Mouse (Mus musculus) thymus, postnatal 10 days (tissue): Measurements from ENCODE around the gene Eed.
A peak's percentile ranks its signal among the peaks of the same experiment; 100 is the strongest.

ENCODE experiments used
- DNase-seq, 2 experiments: peaks; one replicate each; pipeline ENCODE4 v3.0.0; 2021; ENCODE audit warnings: low spot score in 2 of 2

The Eed gene

GRCm38 (mm10) chr7:89981557-89981956 is 774 bp upstream of the Eed start:
- DNase-seq = no peak

DNA sequence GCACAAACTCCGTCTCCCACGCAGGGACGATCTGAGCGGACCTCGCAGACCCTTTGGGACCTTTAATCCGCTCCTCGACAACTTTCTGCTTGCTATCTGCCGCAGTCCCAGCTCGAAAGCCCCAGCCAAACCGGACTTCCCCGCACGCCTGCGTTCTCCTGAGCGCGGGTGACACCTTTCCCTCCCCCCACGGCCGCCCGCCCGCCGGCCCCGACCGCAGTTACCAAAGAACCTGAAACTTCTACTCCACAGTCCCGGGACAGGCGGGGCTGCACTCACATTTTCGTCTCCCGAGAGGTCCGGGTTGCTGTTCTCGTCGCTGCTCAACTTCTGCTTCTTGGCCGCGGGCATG is 674 bp downstream of the Eed start:
- no peak for DNase-seq

GRCm38 (mm10) chr7:89979432-89980130 is 1.2 kb downstream of the Eed start:
- DNase-seq = no peak

DNA sequence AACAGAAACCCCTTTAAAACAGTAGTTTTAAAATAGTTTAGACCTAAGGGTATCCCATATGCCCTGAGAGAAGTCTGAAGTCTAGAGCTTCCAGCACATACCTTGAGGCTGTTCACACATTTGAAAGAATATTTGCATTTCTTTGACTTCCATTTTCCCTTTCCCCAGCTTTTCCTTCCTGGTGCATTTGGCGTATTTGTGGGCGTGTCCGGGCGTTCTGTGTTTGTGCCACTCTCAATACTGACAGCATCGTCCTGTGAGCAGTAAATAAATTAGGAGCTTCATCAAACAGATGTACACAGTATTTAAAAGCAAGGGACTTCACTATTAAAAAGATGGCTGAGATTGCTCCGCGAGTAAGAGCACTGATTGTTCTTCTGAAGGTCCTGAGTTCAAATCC is 4.0 kb downstream of the Eed start:
- no peak for DNase-seq

DNA sequence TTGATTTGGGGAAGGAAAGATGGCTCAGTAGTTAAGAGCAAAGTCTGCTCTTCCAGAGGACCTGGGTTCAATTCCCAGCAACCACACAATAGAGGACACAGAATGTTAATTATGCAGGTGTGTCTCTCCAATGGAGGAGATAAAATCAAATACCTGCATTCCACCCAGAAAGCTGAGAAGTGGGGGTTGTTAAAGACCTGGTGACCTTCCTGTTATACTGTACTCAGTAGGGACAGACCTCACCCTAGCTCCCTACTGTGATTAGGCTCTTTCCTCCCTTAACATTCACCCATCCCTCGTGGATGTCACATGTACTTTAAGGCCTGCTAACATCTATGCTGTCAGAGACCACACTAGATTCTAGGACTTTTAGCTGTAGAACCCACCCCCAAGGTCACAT is 5.2 kb downstream of the Eed start:
- DNase-seq = no peak

- no peak for DNase-seq
These were observed 13.5 kb downstream of the Eed start for GRCm38 (mm10) chr7:89967235-89967634.

- DNase-seq = no peak
These were observed 14.0 kb downstream of the Eed start for GRCm38 (mm10) chr7:89966771-89967170.

- DNase-seq = no peak
These were observed 17.6 kb downstream of the Eed start for GRCm38 (mm10) chr7:89963135-89963534.

GRCm38 (mm10) chr7:89957300-89957699 is 23.5 kb downstream of the Eed start:
- DNase-seq = no peak

- no peak for DNase-seq
These were observed 26.5 kb downstream of the Eed start for GRCm38 (mm10) chr7:89954261-89954660.

- DNase-seq = no peak
These were observed 31.4 kb downstream of the Eed start for GRCm38 (mm10) chr7:89949403-89949802.

GRCm38 (mm10) chr7:89948026-89948425 is 32.8 kb downstream of the Eed start:
- DNase-seq = no peak

- peak; percentile 93 to 96 for DNase-seq
These were observed 40.0 kb downstream of the Eed start, which contains the start of gene Hikeshi for GRCm38 (mm10) chr7:89940571-89941463. Gene Hikeshi (minus strand): TSS chr7:89941204.

DNA sequence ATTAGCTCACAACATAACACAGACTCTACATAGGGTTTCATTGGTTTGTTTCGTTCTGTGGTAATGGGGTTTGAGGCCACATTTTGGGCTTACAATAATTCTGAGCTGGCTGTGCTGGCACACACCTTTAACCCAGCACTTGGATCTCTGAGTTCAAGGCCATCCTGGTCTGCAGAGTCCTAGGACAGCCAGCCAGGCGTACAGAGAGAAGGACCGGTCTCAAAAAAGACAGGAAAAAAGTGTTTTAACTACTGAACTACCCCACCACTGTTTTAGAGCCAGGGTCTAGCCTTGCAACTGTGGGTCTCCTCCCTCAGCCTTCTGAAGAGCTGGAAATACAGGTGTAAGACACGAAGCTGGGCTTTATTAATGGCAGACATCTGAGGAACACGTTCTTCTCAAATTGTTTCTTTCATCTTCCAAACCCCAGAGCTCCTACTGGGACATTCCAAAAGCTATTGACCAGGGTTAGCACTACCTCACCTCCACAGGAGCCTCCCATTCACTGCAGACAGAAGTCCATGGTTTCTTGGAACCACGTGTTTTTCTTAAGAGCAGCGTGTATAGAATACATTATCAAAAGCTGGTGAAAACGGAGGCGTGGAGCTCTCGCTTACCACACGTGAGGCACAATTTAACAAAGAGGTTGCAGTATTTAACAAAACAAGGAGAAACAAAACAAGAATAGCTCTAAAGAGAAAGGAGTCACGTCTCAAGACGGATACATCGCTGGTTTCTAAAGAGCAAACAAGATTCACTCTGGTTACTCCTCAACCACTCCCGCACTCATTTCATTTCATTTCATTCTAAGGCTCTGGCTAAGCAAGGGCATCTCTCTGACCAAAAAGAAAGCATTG is 41.1 kb downstream of the Eed start:
- DNase-seq = no peak

GRCm38 (mm10) chr7:89923441-89924180 is 57.2 kb downstream of the Eed start:
- no peak for DNase-seq

DNA sequence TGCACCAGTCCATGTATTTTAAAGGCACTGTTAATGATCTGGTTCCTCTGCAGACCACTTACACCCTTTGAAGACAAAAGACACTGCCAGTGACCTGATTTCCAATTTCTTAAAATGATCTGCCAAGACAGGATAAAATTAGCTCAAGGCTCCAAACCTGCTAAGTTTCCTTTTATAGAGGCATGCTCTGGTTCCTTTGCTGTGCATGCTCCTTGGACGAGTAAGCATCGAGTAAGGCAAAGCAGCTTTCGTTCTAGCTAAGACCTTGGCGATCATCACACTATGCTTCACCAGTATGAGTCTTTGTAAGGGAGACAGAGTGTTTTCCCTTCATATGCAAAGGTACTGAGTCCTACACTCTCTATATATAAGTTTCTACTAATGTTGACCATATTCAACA is 63.0 kb downstream of the Eed start:
- DNase-seq = no peak

- no peak for DNase-seq
These were observed 64.1 kb downstream of the Eed start for GRCm38 (mm10) chr7:89916711-89917110.

- DNase-seq = no peak
These were observed 67.2 kb downstream of the Eed start for GRCm38 (mm10) chr7:89913432-89914158.

DNA sequence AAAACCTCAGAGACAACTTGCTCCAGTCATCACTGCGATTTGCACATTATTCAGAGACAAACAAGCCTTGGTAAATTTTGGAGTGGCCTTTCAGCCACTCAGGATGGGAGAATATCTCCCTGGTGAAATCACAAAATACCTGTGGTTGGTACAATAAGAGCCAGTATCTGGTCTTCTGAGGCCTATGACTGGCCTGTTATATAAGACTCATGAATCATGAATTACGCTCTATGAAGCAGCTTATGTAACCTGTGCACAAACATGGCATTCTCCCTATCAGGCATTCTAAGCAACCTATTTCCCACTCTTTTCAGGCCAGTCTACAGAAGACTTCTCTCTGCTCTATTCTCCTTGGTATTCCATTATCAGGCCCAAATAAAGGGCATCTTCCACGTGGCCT is 68.4 kb downstream of the Eed start:
- no peak for DNase-seq

- no peak for DNase-seq
These were observed 71.1 kb downstream of the Eed start for GRCm38 (mm10) chr7:89909711-89910110.
